19 mouse cellular contexts compared by ENCODE assay signal in the genomic region with DNA sequence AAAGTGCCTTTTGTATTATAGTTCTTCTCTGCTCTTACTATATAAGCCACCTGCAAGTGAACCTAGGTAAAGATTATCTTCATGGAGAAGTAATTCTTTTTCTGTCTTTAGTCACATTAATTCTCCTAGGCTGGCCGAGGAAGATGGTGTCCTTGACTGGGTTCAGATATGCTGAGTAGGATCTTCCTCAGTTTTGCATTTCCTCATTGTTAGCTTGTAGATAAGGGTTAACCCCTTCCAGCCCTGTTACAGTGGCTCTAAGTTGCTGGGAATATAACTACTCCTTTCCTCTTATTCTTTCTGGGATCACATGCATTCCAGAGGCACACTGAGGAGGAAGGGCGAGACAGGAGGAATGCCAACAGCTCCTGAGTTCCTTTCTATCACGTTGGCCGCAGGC. TPM values are rescaled to one million over a fixed set of nuclear protein-coding genes. Genes with fewer than 3 reads are reported as not detected.
DNase-seq lines count a peak whose midpoint lies in the region; ATAC-seq and TF ChIP-seq lines count a peak whose summit lies in the region.
"Had no signal": no experiment of that assay in that cellular context is flagged by ENCODE, and none has a peak within 500 bp of the region (broad histone marks: within the 10 kb centered on the region; RNA-seq: fewer than 3 reads in every experiment).

No protein-coding gene starts in this region.

- no peak for DNase-seq in gastrocnemius, adult 2 months
- DNase-seq in gastrocnemius, adult 18-20 months (ENCODE audit: low spot score) = no peak
- DNase-seq in heart, adult 9 months (ENCODE audit: low spot score in 2 of 2) = no peak
- DNase-seq in 3T3-L1 (ENCODE audit: low read depth, low spot score) = peak; percentile 57
- DNase-seq in embryo, embryonic 10 days (ENCODE audit: low spot score) = no peak
- no peak for DNase-seq in urinary bladder, postnatal 14 days (ENCODE audit: low spot score)
- DNase-seq: cerebellum, adult 2 months; cerebellum, postnatal 36 days; midbrain, embryonic 14.5 days; thymus, adult 18-20 months had no signal

- no peak overlapping the region for H3K4me2 ChIP-seq in heart, embryonic 15.5 days
- no peak overlapping the region for H3K4me2 ChIP-seq in intestine, embryonic 16.5 days (ENCODE audit: low read depth, low read length)
- H3K4me2 ChIP-seq: hindbrain, embryonic 12.5 days; limb, embryonic 15.5 days; stomach, embryonic 15.5 days had no signal

- WGBS in heart, embryonic 15.5 days = 22% methylated on average over 4 of the region's 4 CpGs
- WGBS in intestine, embryonic 16.5 days = 46% methylated on average over 4 of the region's 4 CpGs

- no peak overlapping the region for H3K4me3 ChIP-seq in gastrocnemius, adult 2 months
- H3K4me3 ChIP-seq in heart, embryonic 15.5 days = no peak overlapping the region
- no peak overlapping the region for H3K4me3 ChIP-seq in intestine, embryonic 16.5 days (ENCODE audit: low read length)
- H3K4me3 ChIP-seq: embryonic facial prominence, embryonic 10.5 days; hindbrain, embryonic 12.5 days; limb, embryonic 15.5 days; megakaryocyte, embryonic 14.5 days; stomach, embryonic 15.5 days had no signal

- no peaks in the 10 kb centered on the region for H3K9me3 ChIP-seq in heart, embryonic 15.5 days (replicated peaks)
- H3K9me3 ChIP-seq in intestine, embryonic 16.5 days (ENCODE audit: control insufficient read depth, low read length) = no peaks in the 10 kb centered on the region
- H3K9me3 ChIP-seq: embryonic facial prominence, embryonic 10.5 days; hindbrain, embryonic 12.5 days; limb, embryonic 15.5 days; stomach, embryonic 15.5 days had no signal

- intact Hi-C loops in gastrocnemius, adult 2 months (cut with DNase I) = loop anchor here (5.0 kb wide), 1 partner anchor 51 kb away; no protein-coding TSS in a partner anchor

- H3K27ac ChIP-seq in gastrocnemius, adult 2 months = peak overlapping the region; percentile 79
- peak overlapping the region; percentile 78 for H3K27ac ChIP-seq in heart, embryonic 15.5 days
- H3K27ac ChIP-seq in intestine, embryonic 16.5 days (ENCODE audit: low read length) = peak overlapping the region; percentile 76
- H3K27ac ChIP-seq: embryonic facial prominence, embryonic 10.5 days; hindbrain, embryonic 12.5 days; limb, embryonic 15.5 days; stomach, embryonic 15.5 days had no signal

- no peak for TF ChIP-seq CTCF in gastrocnemius, adult 2 months (IDR thresholded peaks at IDR 0.05)

- H3K4me1 ChIP-seq in heart, embryonic 15.5 days (replicated peaks) = peaks cover 40% of the 10 kb centered on the region
- peaks cover 20% of the 10 kb centered on the region for H3K4me1 ChIP-seq in intestine, embryonic 16.5 days (ENCODE audit: control insufficient read depth, insufficient read depth, low read length)
- H3K4me1 ChIP-seq: hindbrain, embryonic 12.5 days; limb, embryonic 15.5 days; stomach, embryonic 15.5 days had no signal

- H3K27me3 ChIP-seq in heart, embryonic 15.5 days = no peaks in the 10 kb centered on the region
- no peaks in the 10 kb centered on the region for H3K27me3 ChIP-seq in intestine, embryonic 16.5 days (replicated peaks; ENCODE audit: control insufficient read depth, insufficient read depth, low read length)
- H3K27me3 ChIP-seq: CH12.LX; hindbrain, embryonic 12.5 days; limb, embryonic 15.5 days; stomach, embryonic 15.5 days had no signal

- ATAC-seq in heart, embryonic 15.5 days (replicated peaks; ENCODE audit: insufficient number of reproducible peaks, insufficient read depth, low FRiP score, low read depth) = no peak; the same call in 1 of the 2 replicates
- peak; percentile 54 for ATAC-seq in intestine, embryonic 16.5 days
- ATAC-seq: inflammation-experienced regulatory T-cells, adult 6 months had no signal

- H3K36me3 ChIP-seq in heart, embryonic 15.5 days = no peaks in the 10 kb centered on the region
- H3K36me3 ChIP-seq in intestine, embryonic 16.5 days (ENCODE audit: control insufficient read depth, insufficient read depth, low read length) = no peaks in the 10 kb centered on the region
- H3K36me3 ChIP-seq: embryonic facial prominence, embryonic 10.5 days; hindbrain, embryonic 12.5 days; limb, embryonic 15.5 days; stomach, embryonic 15.5 days had no signal

- H3K9ac ChIP-seq in heart, embryonic 15.5 days = no peak overlapping the region
- no peak overlapping the region for H3K9ac ChIP-seq in intestine, embryonic 16.5 days (ENCODE audit: low read depth, low read length)
- H3K9ac ChIP-seq: hindbrain, embryonic 12.5 days; limb, embryonic 15.5 days; stomach, embryonic 15.5 days had no signal

RNA-seq across cellular contexts. Expression of a gene that starts 15.6 kb away (rescaled TPM):
- total RNA-seq in gastrocnemius, adult 2 months (2021) = 1 to 10 TPM; 2.7 to 8.2 TPM
- 10 to 100 TPM in 1 of 2 experiments, 1 to 10 TPM in 1; 4.8 to 10.3 TPM for total RNA-seq in gastrocnemius, adult 18-20 months (2021)
- polyA plus RNA-seq in heart, embryonic 15.5 days (2015; fragmentation: Nextera tagmentation; extraction: Ambion mirVana) = 14.3 and 15.5 TPM in 2 replicates
- polyA plus RNA-seq in intestine, embryonic 16.5 days (2015; fragmentation: Nextera tagmentation; extraction: Ambion mirVana) = 20.5 and 25.2 TPM in 2 replicates

RNA-seq across cellular contexts. Expression of a gene that starts 40.4 kb away (rescaled TPM):
- total RNA-seq in gastrocnemius, adult 2 months (2021) = 1 to 10 TPM; 4.3 to 4.4 TPM
- 1 to 10 TPM; 4.1 to 4.9 TPM for total RNA-seq in gastrocnemius, adult 18-20 months (2021)
- 31.2 and 33.9 TPM in 2 replicates for polyA plus RNA-seq in heart, embryonic 15.5 days (2015; fragmentation: Nextera tagmentation; extraction: Ambion mirVana)
- polyA plus RNA-seq in intestine, embryonic 16.5 days (2015; fragmentation: Nextera tagmentation; extraction: Ambion mirVana) = 24.1 and 27.5 TPM in 2 replicates
